Mouse (Mus musculus): ENCODE measurements at regions not wholly inside any gene's neighbourhood (a gene's known extent, or its start where the extent isn't known, plus 50 kb on each side); places are given as distances from the start of the nearest gene placed in this dataset.

DNA sequence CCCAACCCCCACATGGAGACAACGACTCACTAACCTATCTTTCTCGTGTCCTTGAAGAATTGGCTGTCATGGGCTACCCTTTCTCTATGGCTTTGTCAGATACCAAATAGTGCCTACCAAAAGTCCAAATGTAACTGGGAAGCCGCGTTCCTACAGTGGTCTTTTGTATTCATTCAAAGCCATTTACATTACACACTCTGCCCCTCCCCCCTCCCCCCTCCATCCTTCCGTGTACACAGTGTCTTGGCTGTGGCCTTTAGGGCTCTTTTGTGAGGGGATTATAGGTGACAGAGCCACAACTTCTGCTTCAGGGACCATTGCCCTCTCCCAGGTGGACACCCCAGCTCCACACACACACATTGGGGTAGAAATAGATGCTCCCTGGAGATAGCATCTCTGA lies 544.6 kb upstream of the 3110018I06Rik start:
- no peak overlapping the region for H3K4me3 ChIP-seq
- no peaks in the 10 kb centered on the region for H3K27me3 ChIP-seq (ENCODE audit: low read depth, poor library complexity, severe bottlenecking)
- DNase-seq (ENCODE audit: low spot score) = no peak
- peaks cover 15% of the 10 kb centered on the region for H3K4me1 ChIP-seq
- H3K36me3 ChIP-seq = no peaks in the 10 kb centered on the region
- 0 out of 2 replicates have a peak overlapping the region, but pooled peaks have one; percentile 23 for H3K27ac ChIP-seq (replicated peaks)
- no peaks in the 10 kb centered on the region for H3K9me3 ChIP-seq (replicated peaks)
- WGBS = 30% methylated on average over 5 of the region's 5 CpGs

- no peaks in the 10 kb centered on the region for H3K9me3 ChIP-seq (replicated peaks)
- no peak overlapping the region for H3K27ac ChIP-seq (replicated peaks)
- WGBS = 92% methylated on average over 11 of the region's 11 CpGs
- DNase-seq (ENCODE audit: low spot score) = no peak
- H3K4me3 ChIP-seq = no peak overlapping the region
- no peaks in the 10 kb centered on the region for H3K27me3 ChIP-seq (ENCODE audit: low read depth, poor library complexity, severe bottlenecking)
- no peaks in the 10 kb centered on the region for H3K4me1 ChIP-seq
- H3K36me3 ChIP-seq = no peaks in the 10 kb centered on the region
Measured at GRCm38 (mm10) chr12:106952621-106953020, 535.8 kb upstream of the 3110018I06Rik start.

GRCm38 (mm10) chr12:106955778-106956177 lies 532.7 kb upstream of the 3110018I06Rik start:
- Histone ChIP-seq H3K27me3 (ENCODE audit: low read depth, poor library complexity, severe bottlenecking) (no peaks in the 10 kb centered on the region), H3K9me3 (replicated peaks) (no peaks in the 10 kb centered on the region), H3K36me3 (no peaks in the 10 kb centered on the region), H3K4me1 (no peaks in the 10 kb centered on the region), H3K27ac (replicated peaks) (no peak overlapping the region), H3K4me3 (no peak overlapping the region)
- WGBS = 85% methylated on average over 12 of the region's 12 CpGs
- DNase-seq (ENCODE audit: low spot score) = no peak

- Histone ChIP-seq H3K27me3 (ENCODE audit: low read depth, poor library complexity, severe bottlenecking) (no peaks in the 10 kb centered on the region), H3K36me3 (no peaks in the 10 kb centered on the region), H3K9me3 (replicated peaks) (no peaks in the 10 kb centered on the region), H3K27ac (replicated peaks) (no peak overlapping the region), H3K4me1 (no peaks in the 10 kb centered on the region), H3K4me3 (no peak overlapping the region)
- no peak for DNase-seq (ENCODE audit: low spot score)
- 84% methylated on average over 6 of the region's 6 CpGs for WGBS
Measured at GRCm38 (mm10) chr12:106956266-106956665, 532.2 kb upstream of the 3110018I06Rik start.

GRCm38 (mm10) chr12:106961991-106962390 lies 526.4 kb upstream of the 3110018I06Rik start:
- 0 out of 2 replicates have a peak overlapping the region, but pooled peaks have one; percentile 17 for H3K27ac ChIP-seq (replicated peaks)
- no peaks in the 10 kb centered on the region; the same call in 1 of the 2 replicates for H3K9me3 ChIP-seq (replicated peaks)
- H3K36me3 ChIP-seq = no peaks in the 10 kb centered on the region
- H3K27me3 ChIP-seq (ENCODE audit: low read depth, poor library complexity, severe bottlenecking) = no peaks in the 10 kb centered on the region
- DNase-seq (ENCODE audit: low spot score) = no peak
- 67% methylated on average over 4 of the region's 4 CpGs for WGBS
- H3K4me3 ChIP-seq = no peak overlapping the region
- peaks cover 11% of the 10 kb centered on the region for H3K4me1 ChIP-seq

DNA sequence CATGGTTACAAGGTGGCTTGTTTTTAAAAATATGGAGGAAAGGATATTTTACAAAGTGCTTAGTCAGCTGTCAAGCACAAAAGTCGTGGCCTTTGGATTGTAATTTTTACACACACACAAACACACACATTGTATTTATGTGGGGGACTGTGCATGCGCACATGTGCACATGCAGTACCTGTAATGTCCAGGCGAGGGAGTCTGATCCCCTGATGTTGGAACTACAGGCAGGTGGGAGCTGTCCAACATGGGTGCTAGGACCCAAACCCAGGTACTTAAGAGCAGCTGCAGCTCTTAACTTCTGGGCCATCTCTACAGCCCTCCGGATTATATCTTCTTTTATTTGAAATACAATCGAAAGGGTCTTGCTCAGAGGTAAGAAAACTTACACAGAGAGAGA lies 524.7 kb upstream of the 3110018I06Rik start:
- peaks cover 11% of the 10 kb centered on the region for H3K4me1 ChIP-seq
- no peak overlapping the region for H3K4me3 ChIP-seq
- H3K9me3 ChIP-seq (replicated peaks) = no peaks in the 10 kb centered on the region; the same call in 1 of the 2 replicates
- no peaks in the 10 kb centered on the region for H3K27me3 ChIP-seq (ENCODE audit: low read depth, poor library complexity, severe bottlenecking)
- 64% methylated on average over 5 of the region's 5 CpGs for WGBS
- no peak overlapping the region for H3K27ac ChIP-seq (replicated peaks)
- no peaks in the 10 kb centered on the region for H3K36me3 ChIP-seq
- no peak for DNase-seq (ENCODE audit: low spot score)

- Histone ChIP-seq H3K27ac (replicated peaks) (peak overlapping the region; percentile 33; the same call in 1 of the 2 replicates), H3K4me1 (peaks cover 10% of the 10 kb centered on the region), H3K36me3 (no peaks in the 10 kb centered on the region), H3K27me3 (ENCODE audit: low read depth, poor library complexity, severe bottlenecking) (no peaks in the 10 kb centered on the region), H3K9me3 (replicated peaks) (no peaks in the 10 kb centered on the region), H3K4me3 (no peak overlapping the region)
- peak; percentile 29 for DNase-seq (ENCODE audit: low spot score)
- 55% methylated on average over 5 of the region's 5 CpGs for WGBS
Measured at GRCm38 (mm10) chr12:106969873-106970272, 518.6 kb upstream of the 3110018I06Rik start.

GRCm38 (mm10) chr12:106992421-106992820 lies 496.0 kb upstream of the 3110018I06Rik start:
- Histone ChIP-seq H3K4me3 (no peak overlapping the region), H3K4me1 (no peaks in the 10 kb centered on the region), H3K36me3 (no peaks in the 10 kb centered on the region), H3K27ac (replicated peaks) (no peak overlapping the region), H3K9me3 (replicated peaks) (no peaks in the 10 kb centered on the region), H3K27me3 (ENCODE audit: low read depth, poor library complexity, severe bottlenecking) (no peaks in the 10 kb centered on the region)
- DNase-seq (ENCODE audit: low spot score) = no peak
- 72% methylated on average over 3 of the region's 3 CpGs for WGBS

- WGBS = 89% methylated on average over 4 of the region's 4 CpGs
- Histone ChIP-seq H3K4me3 (no peak overlapping the region), H3K27ac (replicated peaks) (no peak overlapping the region), H3K4me1 (no peaks in the 10 kb centered on the region), H3K36me3 (no peaks in the 10 kb centered on the region), H3K27me3 (ENCODE audit: low read depth, poor library complexity, severe bottlenecking) (no peaks in the 10 kb centered on the region), H3K9me3 (replicated peaks) (no peaks in the 10 kb centered on the region)
- no peak for DNase-seq (ENCODE audit: low spot score)
Measured at GRCm38 (mm10) chr12:106993011-106993410, 495.4 kb upstream of the 3110018I06Rik start.

GRCm38 (mm10) chr12:107010995-107011786 lies 477.2 kb upstream of the 3110018I06Rik start:
- no peak for DNase-seq (ENCODE audit: low spot score)
- Histone ChIP-seq H3K27me3 (ENCODE audit: low read depth, poor library complexity, severe bottlenecking) (0 out of 2 replicates have a peak, but pooled peaks cover 6% of the 10 kb centered on the region), H3K4me1 (no peaks in the 10 kb centered on the region), H3K36me3 (no peaks in the 10 kb centered on the region), H3K9me3 (replicated peaks) (no peaks in the 10 kb centered on the region), H3K27ac (replicated peaks) (no peak overlapping the region), H3K4me3 (no peak overlapping the region)
- WGBS = 86% methylated on average over 20 of the region's 20 CpGs

- Histone ChIP-seq H3K27ac (replicated peaks) (no peak overlapping the region), H3K36me3 (no peaks in the 10 kb centered on the region)
Measured at GRCm38 (mm10) chr12:107016801-107017200, 471.6 kb upstream of the 3110018I06Rik start.

DNA sequence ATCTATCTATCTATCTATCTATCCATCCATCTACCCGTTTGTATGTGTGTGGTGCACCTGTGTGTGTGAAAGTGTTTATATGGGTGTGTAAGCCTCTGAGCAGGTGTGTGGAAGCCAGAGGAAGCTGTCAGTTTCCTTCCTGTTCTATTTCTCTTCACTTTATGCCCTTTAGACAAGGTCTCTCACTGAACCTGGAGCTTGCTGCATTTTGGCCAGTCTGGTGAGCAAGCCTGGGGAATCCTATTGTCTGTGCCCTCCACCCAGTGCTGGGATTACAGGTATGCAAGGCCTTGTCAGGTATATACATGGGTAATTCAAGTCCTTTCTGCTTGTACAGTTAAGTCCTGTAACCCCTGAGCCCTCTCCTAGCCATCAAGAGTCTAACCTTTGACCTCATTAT lies 466.6 kb upstream of the 3110018I06Rik start:
- no peak for DNase-seq (ENCODE audit: low spot score)
- Histone ChIP-seq H3K9me3 (replicated peaks) (no peaks in the 10 kb centered on the region), H3K4me3 (no peak overlapping the region), H3K36me3 (no peaks in the 10 kb centered on the region), H3K4me1 (no peaks in the 10 kb centered on the region), H3K27me3 (ENCODE audit: low read depth, poor library complexity, severe bottlenecking) (no peaks in the 10 kb centered on the region), H3K27ac (replicated peaks) (no peak overlapping the region)
- 86% methylated on average over 1 of the region's 1 CpGs for WGBS

More at GRCm38 (mm10) chr12:107016801-107017200, 471.6 kb upstream of the 3110018I06Rik start:
- H3K4me1 ChIP-seq = no peaks in the 10 kb centered on the region
- no peak overlapping the region for H3K4me3 ChIP-seq
- 81% methylated on average over 2 of the region's 2 CpGs for WGBS
- no peak for DNase-seq (ENCODE audit: low spot score)
- H3K27me3 ChIP-seq (ENCODE audit: low read depth, poor library complexity, severe bottlenecking) = 0 out of 2 replicates have a peak, but pooled peaks cover 6% of the 10 kb centered on the region
- H3K9me3 ChIP-seq (replicated peaks) = no peaks in the 10 kb centered on the region

GRCm38 (mm10) chr12:107026821-107027220 lies 461.6 kb upstream of the 3110018I06Rik start:
- no peaks in the 10 kb centered on the region for H3K36me3 ChIP-seq
- 79% methylated on average over 5 of the region's 5 CpGs for WGBS
- no peaks in the 10 kb centered on the region for H3K9me3 ChIP-seq (replicated peaks)
- peaks cover 9% of the 10 kb centered on the region; the same call in 1 of the 2 replicates for H3K4me1 ChIP-seq
- H3K27me3 ChIP-seq (ENCODE audit: low read depth, poor library complexity, severe bottlenecking) = peaks cover 15% of the 10 kb centered on the region
- DNase-seq (ENCODE audit: low spot score) = no peak
- H3K27ac ChIP-seq (replicated peaks) = no peak overlapping the region
- no peak overlapping the region for H3K4me3 ChIP-seq

All from midbrain, embryonic 10.5 days (tissue).